Mouse (Mus musculus): ENCODE results near the gene D5Ertd579e. TPM values are rescaled to one million over a fixed set of nuclear protein-coding genes. Genes with fewer than 3 reads are reported as not detected.
A peak's percentile ranks its signal among the peaks of the same experiment; 100 is the strongest.

D5Ertd579e gene
- polyA plus RNA-seq, 1 experiment from 2014 or later, result 21.9 TPM

DNA sequence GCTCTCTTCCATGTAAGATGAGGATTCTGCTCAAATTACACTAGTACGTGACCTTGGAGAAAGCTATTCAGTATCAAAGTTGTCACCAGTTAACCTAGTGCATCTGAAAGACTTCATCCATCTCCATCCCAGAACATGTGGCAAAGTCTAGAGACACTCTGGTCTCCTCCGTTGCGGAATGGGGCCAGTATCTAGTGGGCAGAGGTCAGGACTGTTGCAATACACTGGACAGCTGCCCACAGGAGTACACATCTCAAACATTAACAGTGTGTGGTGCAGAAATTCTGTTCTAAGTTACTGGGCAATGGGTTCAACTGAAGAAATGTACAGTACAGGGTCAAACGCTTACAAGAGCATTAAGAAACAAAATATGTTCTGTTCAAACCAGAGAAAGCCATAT lies 127.7 kb downstream of the D5Ertd579e start:
- Histone ChIP-seq H3K9ac (no peak overlapping the region), H3K36me3 (peaks cover 14% of the 10 kb centered on the region), H3K27me3 (no peaks in the 10 kb centered on the region), H3K4me1 (replicated peaks) (peaks cover 76% of the 10 kb centered on the region), H3K9me3 (replicated peaks) (no peaks in the 10 kb centered on the region), H3K4me2 (no peak overlapping the region), H3K27ac (peak overlapping the region; percentile 35; the same call in 1 of the 2 replicates), H3K4me3 (replicated peaks) (no peak overlapping the region)
- peak; percentile 56 for ATAC-seq (ENCODE audit: low read depth)
- 82% methylated on average over 4 of the region's 4 CpGs for WGBS (ENCODE audit: insufficient replicate concordance)
- DNase-seq, result no peak

- Histone ChIP-seq H3K9me3 (replicated peaks) (no peaks in the 10 kb centered on the region), H3K9ac (no peak overlapping the region), H3K4me3 (replicated peaks) (no peak overlapping the region), H3K4me1 (replicated peaks) (peaks cover 76% of the 10 kb centered on the region), H3K27ac (peak overlapping the region; percentile 35), H3K4me2 (no peak overlapping the region), H3K36me3 (peaks cover 14% of the 10 kb centered on the region), H3K27me3 (no peaks in the 10 kb centered on the region)
- DNase-seq (no peak), ATAC-seq (ENCODE audit: low read depth) (no peak)
- 47% methylated on average over 2 of the region's 2 CpGs for WGBS (ENCODE audit: insufficient replicate concordance)
These were observed 128.2 kb downstream of the D5Ertd579e start for GRCm38 (mm10) chr5:36567627-36568026.

DNA sequence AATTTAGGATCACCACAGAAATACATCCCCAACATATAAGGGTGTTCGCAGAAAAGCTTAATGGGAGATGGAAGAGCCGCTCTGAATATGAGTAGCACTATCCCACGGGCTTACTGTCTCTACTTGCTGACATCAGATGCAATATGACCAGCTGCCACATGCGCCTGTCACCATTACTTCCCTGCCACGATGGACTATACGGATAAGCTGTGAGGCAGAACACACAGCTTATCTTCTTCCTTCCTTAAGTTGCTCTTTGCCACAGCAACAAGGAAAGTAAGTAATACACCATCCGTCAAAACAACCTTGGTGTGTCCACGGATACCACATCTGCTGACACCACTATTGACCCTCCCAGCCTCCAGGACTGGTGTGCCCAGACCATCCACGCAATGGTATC lies 131.3 kb downstream of the D5Ertd579e start:
- Histone ChIP-seq H3K4me1 (replicated peaks) (peaks cover 88% of the 10 kb centered on the region), H3K9ac (no peak overlapping the region), H3K9me3 (replicated peaks) (no peaks in the 10 kb centered on the region), H3K4me3 (replicated peaks) (no peak overlapping the region), H3K27ac (no peak overlapping the region; the same call in 1 of the 2 replicates), H3K4me2 (no peak overlapping the region), H3K36me3 (no peaks in the 10 kb centered on the region), H3K27me3 (no peaks in the 10 kb centered on the region)
- DNase-seq (no peak), ATAC-seq (ENCODE audit: low read depth) (peak; percentile 45)
- 25% methylated on average over 9 of the region's 9 CpGs for WGBS (ENCODE audit: insufficient replicate concordance)

DNA sequence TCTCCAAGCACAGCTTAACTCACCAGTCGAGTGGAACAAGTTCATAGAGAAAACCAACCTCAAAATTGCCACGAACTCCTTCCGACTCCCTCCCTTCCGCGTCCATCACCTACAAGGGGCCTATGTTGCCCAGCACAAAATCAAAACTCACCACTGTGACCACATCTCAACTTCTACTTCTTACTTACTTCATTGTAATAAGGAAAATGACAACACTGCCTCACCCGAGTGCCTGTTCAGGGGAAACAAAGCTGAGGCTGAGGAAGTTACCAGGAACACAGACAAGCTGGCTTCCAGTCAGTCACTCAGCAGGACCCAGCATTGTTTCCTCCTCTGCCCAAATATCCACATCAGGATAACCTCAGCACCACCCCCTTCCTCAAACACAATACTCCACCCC lies 132.1 kb downstream of the D5Ertd579e start:
- no peak for DNase-seq
- H3K4me1 ChIP-seq (replicated peaks), result peaks cover 80% of the 10 kb centered on the region

GRCm38 (mm10) chr5:36562791-36563445 lies 132.9 kb downstream of the D5Ertd579e start:
- no peak for DNase-seq
- no peak overlapping the region for H3K9ac ChIP-seq
- peak overlapping the region; percentile 45 for H3K27ac ChIP-seq
- H3K9me3 ChIP-seq (replicated peaks), result no peaks in the 10 kb centered on the region
- H3K36me3 ChIP-seq, result no peaks in the 10 kb centered on the region
- no peak overlapping the region for H3K4me2 ChIP-seq
- no peak overlapping the region for H3K4me3 ChIP-seq (replicated peaks)
- ATAC-seq (ENCODE audit: low read depth), result no peak
- no peaks in the 10 kb centered on the region for H3K27me3 ChIP-seq
- 48% methylated on average over 10 of the region's 10 CpGs for WGBS (ENCODE audit: insufficient replicate concordance)
- H3K4me1 ChIP-seq (replicated peaks), result peaks cover 77% of the 10 kb centered on the region

More for the DNA sequence above, 132.1 kb downstream of the D5Ertd579e start:
- Histone ChIP-seq H3K27me3 (no peaks in the 10 kb centered on the region), H3K36me3 (no peaks in the 10 kb centered on the region), H3K4me2 (no peak overlapping the region), H3K27ac (no peak overlapping the region; the same call in 1 of the 2 replicates), H3K4me3 (replicated peaks) (no peak overlapping the region), H3K9me3 (replicated peaks) (no peaks in the 10 kb centered on the region), H3K9ac (no peak overlapping the region)
- no peak for ATAC-seq (ENCODE audit: low read depth)
- 71% methylated on average over 6 of the region's 6 CpGs for WGBS (ENCODE audit: insufficient replicate concordance)

DNA sequence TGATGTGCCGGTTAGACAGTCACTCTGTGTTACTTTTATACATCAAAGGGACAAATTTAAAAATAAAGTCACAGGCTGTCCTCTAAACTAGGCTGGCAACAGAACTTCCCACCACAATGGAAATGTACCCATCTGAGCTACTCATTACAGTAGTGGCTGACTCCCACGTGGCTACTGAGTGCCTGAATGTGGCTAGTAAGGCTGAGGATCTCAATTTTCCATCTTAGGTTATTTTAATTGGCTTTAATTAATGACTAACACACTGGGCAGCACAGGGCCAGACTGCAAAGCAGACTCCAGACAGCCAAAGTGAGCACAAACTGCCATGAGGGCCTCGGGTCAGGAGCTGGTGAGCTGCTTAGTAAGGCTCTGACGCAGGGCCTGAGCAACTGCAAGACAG lies 134.3 kb downstream of the D5Ertd579e start:
- Histone ChIP-seq H3K9ac (no peak overlapping the region), H3K36me3 (no peaks in the 10 kb centered on the region), H3K4me3 (replicated peaks) (no peak overlapping the region), H3K4me1 (replicated peaks) (peaks cover 70% of the 10 kb centered on the region), H3K9me3 (replicated peaks) (no peaks in the 10 kb centered on the region), H3K27ac (no peak overlapping the region; the same call in 1 of the 2 replicates), H3K4me2 (no peak overlapping the region), H3K27me3 (no peaks in the 10 kb centered on the region)
- 70% methylated on average over 4 of the region's 4 CpGs for WGBS (ENCODE audit: insufficient replicate concordance)
- no peak for DNase-seq
- ATAC-seq (ENCODE audit: low read depth), result no peak

DNA sequence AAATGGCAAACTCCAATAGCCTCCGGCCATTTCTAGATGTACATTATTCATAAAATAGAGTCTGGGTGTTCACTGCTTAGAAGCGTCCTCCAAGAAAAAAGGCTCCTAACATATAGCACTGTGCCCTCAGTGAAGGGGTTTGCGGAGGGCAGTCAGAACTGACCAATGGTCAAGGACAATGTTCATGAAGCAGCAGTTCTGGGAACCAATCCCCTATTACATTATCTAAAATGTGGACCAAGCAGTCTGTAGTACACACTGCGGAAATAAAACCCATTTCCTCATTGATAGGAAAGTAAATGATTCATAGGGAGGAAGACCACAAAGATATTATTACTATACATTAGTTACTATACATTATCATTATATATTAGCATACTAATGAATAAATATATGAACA lies 135.3 kb downstream of the D5Ertd579e start:
- 75% methylated on average over 4 of the region's 4 CpGs for WGBS (ENCODE audit: insufficient replicate concordance)
- H3K4me1 ChIP-seq (replicated peaks), result peaks cover 64% of the 10 kb centered on the region
- peak overlapping the region; percentile 41; the same call in 1 of the 2 replicates for H3K27ac ChIP-seq
- no peak overlapping the region for H3K4me3 ChIP-seq (replicated peaks)
- no peak for DNase-seq
- H3K4me2 ChIP-seq, result no peak overlapping the region
- no peak overlapping the region for H3K9ac ChIP-seq
- ATAC-seq (ENCODE audit: low read depth), result no peak
- no peaks in the 10 kb centered on the region for H3K27me3 ChIP-seq
- no peaks in the 10 kb centered on the region for H3K9me3 ChIP-seq (replicated peaks)
- no peaks in the 10 kb centered on the region for H3K36me3 ChIP-seq

DNA sequence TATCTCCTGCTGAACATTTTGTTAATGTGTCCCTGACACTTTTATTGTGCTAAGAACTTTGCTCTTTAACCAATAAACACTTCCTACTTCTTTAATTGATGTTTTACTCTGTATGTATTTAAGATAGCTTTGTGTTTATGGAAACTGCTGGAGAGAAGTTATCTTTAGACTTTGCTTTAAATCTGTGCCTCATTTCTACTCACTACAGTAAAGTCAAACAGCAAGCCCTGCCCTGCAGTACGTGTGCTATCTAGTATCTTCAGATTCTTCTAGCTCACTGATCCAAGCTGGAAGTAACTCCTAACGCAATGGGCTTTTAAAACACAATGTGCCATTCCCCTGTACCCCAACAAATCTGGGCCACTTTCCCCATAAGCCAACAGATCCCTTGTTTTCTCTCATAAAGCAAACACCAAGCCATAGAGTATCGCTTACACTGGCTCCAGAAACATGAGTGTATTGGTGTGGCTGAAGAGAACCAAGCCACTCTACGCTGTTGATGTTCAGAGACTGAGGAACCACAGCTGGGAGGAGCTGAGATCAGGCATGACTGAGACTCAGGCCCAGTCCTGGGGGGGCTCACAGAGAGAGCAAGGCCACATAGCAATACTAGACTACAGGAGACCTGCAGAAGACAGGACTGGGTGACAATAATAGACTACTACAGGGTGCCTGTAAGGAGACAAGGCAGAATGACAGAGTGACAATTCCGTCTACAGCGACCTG lies 136.2 kb downstream of the D5Ertd579e start:
- H3K9ac ChIP-seq, result no peak overlapping the region
- H3K4me2 ChIP-seq, result no peak overlapping the region
- DNase-seq (no peak), ATAC-seq (ENCODE audit: low read depth) (peak; percentile 20; the same call in 1 of the 2 replicates)
- H3K4me1 ChIP-seq (replicated peaks), result peaks cover 57% of the 10 kb centered on the region
- H3K27me3 ChIP-seq, result no peaks in the 10 kb centered on the region
- no peaks in the 10 kb centered on the region for H3K9me3 ChIP-seq (replicated peaks)
- peak overlapping the region; percentile 41; the same call in 1 of the 2 replicates for H3K27ac ChIP-seq
- no peaks in the 10 kb centered on the region for H3K36me3 ChIP-seq
- H3K4me3 ChIP-seq (replicated peaks), result no peak overlapping the region
- 68% methylated on average over 6 of the region's 6 CpGs for WGBS (ENCODE audit: insufficient replicate concordance)

DNA sequence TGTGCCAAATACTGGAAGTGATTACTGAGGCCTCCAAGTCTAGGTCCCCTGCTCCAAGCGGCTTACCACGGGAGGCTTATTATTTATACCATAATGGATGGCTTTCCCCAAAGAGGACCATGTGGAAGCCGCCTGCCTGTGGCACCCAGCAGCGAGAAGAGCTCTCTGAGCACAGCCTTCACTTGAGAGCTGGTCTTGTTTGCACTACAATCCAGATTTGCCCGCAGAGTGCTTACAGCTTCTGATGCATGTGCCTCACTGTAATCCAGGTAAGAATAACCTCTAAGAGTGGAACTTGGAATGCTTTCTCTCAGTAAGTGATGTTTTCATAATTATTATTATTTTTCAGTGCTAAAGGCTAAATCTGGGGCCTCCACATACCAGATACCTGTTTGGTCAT lies 136.7 kb downstream of the D5Ertd579e start:
- Histone ChIP-seq H3K4me1 (replicated peaks) (peaks cover 57% of the 10 kb centered on the region), H3K36me3 (no peaks in the 10 kb centered on the region), H3K27ac (no peak overlapping the region), H3K4me2 (no peak overlapping the region), H3K4me3 (replicated peaks) (no peak overlapping the region), H3K27me3 (no peaks in the 10 kb centered on the region), H3K9me3 (replicated peaks) (no peaks in the 10 kb centered on the region), H3K9ac (no peak overlapping the region)
- 80% methylated on average over 5 of the region's 5 CpGs for WGBS (ENCODE audit: insufficient replicate concordance)
- ATAC-seq (ENCODE audit: low read depth), result no peak
- no peak for DNase-seq

DNA sequence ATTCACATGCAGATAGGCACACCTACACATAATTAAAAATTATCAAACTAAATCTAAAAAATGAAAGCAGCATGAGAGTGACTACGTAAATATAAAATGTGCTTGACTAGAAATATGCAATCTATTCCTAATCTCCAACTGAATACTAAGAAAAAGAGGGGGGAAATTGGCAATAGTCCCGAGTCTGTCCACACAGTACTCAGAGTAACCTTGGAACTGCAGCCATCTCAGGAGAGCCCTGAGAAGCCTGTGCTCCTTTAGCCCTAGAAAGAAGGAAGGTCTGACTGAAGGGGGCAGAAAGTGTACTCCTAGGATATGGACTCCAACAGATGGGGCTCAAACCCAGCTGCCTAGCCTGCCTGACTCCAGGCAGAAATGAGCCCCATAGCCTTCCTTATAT lies 137.3 kb downstream of the D5Ertd579e start:
- ATAC-seq (ENCODE audit: low read depth) (no peak), DNase-seq (no peak)
- no peak overlapping the region for H3K27ac ChIP-seq
- H3K4me2 ChIP-seq, result no peak overlapping the region
- H3K9me3 ChIP-seq (replicated peaks), result no peaks in the 10 kb centered on the region
- no peaks in the 10 kb centered on the region for H3K27me3 ChIP-seq
- H3K9ac ChIP-seq, result no peak overlapping the region
- no peaks in the 10 kb centered on the region for H3K36me3 ChIP-seq
- 63% methylated on average over 2 of the region's 2 CpGs for WGBS (ENCODE audit: insufficient replicate concordance)
- no peak overlapping the region for H3K4me3 ChIP-seq (replicated peaks)
- H3K4me1 ChIP-seq (replicated peaks), result peaks cover 51% of the 10 kb centered on the region

DNA sequence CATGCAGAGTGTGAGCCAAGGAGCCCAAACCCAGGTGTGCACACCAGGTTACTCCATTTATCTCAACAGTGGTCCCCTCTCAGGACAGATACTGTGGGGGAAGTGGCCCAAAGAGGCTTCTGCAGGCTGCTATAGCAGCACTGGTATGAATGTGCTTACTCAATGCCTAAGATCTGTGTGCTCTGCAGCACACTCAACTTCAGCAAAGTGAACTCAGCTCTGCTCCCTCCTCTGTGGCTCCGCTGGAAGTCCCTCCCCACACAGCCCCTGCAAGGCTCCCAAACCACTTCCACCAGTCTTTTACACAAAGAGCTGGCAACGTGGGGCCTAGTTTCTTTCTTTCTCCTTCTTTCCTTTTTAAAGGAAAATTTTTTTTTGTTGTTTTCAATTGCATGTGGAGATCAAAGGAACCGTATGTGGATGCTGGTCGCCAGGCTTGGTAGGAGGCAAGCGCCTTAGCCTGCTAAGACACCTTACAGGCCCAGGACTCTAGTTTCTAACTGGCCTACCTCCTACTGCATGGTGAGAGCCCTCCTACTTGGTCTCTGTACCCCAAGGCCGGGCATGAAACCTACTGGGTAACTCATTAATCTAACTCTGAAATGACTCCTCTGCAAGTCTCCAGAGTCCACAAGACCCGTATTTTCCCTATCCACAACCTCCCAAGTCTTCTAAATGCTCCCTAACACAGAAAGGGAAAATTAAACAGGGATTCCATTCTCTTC lies 138.1 kb downstream of the D5Ertd579e start:
- H3K4me1 ChIP-seq (replicated peaks), result peaks cover 50% of the 10 kb centered on the region
- H3K4me3 ChIP-seq (replicated peaks), result no peak overlapping the region
- peak overlapping the region; percentile 70; the same call in 1 of the 2 replicates for H3K27ac ChIP-seq
- H3K36me3 ChIP-seq, result no peaks in the 10 kb centered on the region
- WGBS (ENCODE audit: insufficient replicate concordance), result 55% methylated on average over 7 of the region's 7 CpGs
- H3K9me3 ChIP-seq (replicated peaks), result no peaks in the 10 kb centered on the region
- ATAC-seq (ENCODE audit: low read depth) (peak; percentile 41; the same call in 1 of the 2 replicates), DNase-seq (no peak)
- H3K4me2 ChIP-seq, result no peak overlapping the region
- H3K9ac ChIP-seq, result no peak overlapping the region
- H3K27me3 ChIP-seq, result no peaks in the 10 kb centered on the region

Data from liver, embryonic 13.5 days (tissue).